Mouse (Mus musculus) forebrain, embryonic 12.5 days (tissue): ENCODE results near the gene Naaa. TPM values are rescaled to one million over a fixed set of nuclear protein-coding genes. Genes with fewer than 3 reads are reported as not detected.

ENCODE experiments used
- ATAC-seq: fragments of 200-750 bp; cut with Nextera tagmentation; 2 replicates; pipeline ENCODE4 v1.8.0; 2017; ENCODE audit warnings: moderate TSS enrichment; ENCODE audit not compliant: low FRiP score
- H3K27ac ChIP-seq: fragments of 300-500 bp; sonication (generic); 2 replicates; pipeline ENCODE4 v1.5.1; 2016; ENCODE audit warnings: mild to moderate bottlenecking
- H3K27me3 ChIP-seq: fragments of 300-500 bp; sonication (generic); 2 replicates; pipeline ENCODE4 v1.6.1; 2016; ENCODE audit warnings: mild to moderate bottlenecking
- H3K36me3 ChIP-seq: fragments of 300-500 bp; sonication (generic); replicated peaks from 2 replicates; pipeline ENCODE4 v1.6.1; 2016; ENCODE audit warnings: mild to moderate bottlenecking
- H3K4me1 ChIP-seq: fragments of 300-500 bp; sonication (generic); 2 replicates; pipeline ENCODE4 v1.6.1; 2016
- H3K4me2 ChIP-seq: fragments of 300-500 bp; sonication (generic); 2 replicates; pipeline ENCODE4 v1.6.1; 2016; ENCODE audit warnings: mild to moderate bottlenecking, moderate library complexity
- H3K4me3 ChIP-seq: fragments of 300-500 bp; sonication (generic); replicated peaks from 2 replicates; pipeline ENCODE4 v1.5.1; 2016; ENCODE audit warnings: mild to moderate bottlenecking
- H3K9ac ChIP-seq: fragments of 300-500 bp; sonication (generic); 2 replicates; pipeline ENCODE4 v1.6.1; 2016; ENCODE audit warnings: mild to moderate bottlenecking
- H3K9me3 ChIP-seq: fragments of 300-500 bp; sonication (generic); 2 replicates; pipeline ENCODE4 v1.6.1; 2016
- WGBS: fragments of 180-500 bp; shearing (Covaris S2); methylation state at CpG from one replicate; pipeline ENCODE4 v1.1.7; 2016; 5-methylcytosine and 5-hydroxymethylcytosine counted together
- polyA plus RNA-seq: library from polyadenylated mRNA; unstranded; fragments of >200 nt; fragmentation: Nextera tagmentation; extraction: Ambion mirVana; gene quantifications from 2 replicates; pipeline ENCODE4 v1.2.1, GENCODE M21; 2016

The Naaa gene
- polyA plus RNA-seq, 1 experiment from 2014 or later = 4.1 TPM

DNA sequence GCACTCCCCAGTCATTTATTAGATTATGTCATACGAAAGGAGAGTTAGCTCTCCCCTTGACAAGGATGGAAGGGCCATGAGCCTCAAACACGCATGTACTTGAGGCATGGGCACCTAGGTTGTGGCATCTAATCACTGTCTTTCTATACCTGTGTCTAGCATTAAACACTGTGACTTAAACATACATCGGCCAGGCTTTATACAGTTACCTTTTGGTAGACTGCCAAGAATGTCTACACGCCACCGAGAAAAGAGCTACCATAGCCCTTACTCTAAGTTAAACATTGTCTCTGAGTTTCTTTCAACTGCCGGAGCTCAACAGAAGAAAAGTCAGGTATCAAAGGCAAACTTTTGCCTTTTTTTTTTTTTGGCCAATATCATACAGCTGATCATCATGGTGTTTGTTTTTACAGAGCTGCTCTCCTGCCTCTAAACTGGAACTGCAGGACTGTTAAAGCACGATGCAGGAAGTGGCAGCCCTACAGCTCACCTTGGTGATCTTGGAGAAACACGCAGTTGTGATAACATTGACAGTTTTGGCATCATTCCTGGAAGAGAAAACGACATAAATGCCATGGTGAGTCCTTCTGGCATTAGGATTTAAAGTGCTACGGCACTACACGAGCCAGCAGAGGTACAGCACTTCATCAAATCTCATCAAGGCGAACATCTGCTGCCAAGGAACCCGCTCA lies 24.3 kb upstream of the Naaa start:
- H3K4me3 ChIP-seq = no peak overlapping the region
- no peak overlapping the region for H3K27ac ChIP-seq
- no peaks in the 10 kb centered on the region for H3K9me3 ChIP-seq
- no peak overlapping the region for H3K4me2 ChIP-seq
- H3K36me3 ChIP-seq = peaks cover 77% of the 10 kb centered on the region
- no peak overlapping the region for H3K9ac ChIP-seq
- no peaks in the 10 kb centered on the region for H3K4me1 ChIP-seq
- ATAC-seq = no peak
- no peaks in the 10 kb centered on the region for H3K27me3 ChIP-seq
- WGBS = 93% methylated on average over 13 of the region's 13 CpGs

DNA sequence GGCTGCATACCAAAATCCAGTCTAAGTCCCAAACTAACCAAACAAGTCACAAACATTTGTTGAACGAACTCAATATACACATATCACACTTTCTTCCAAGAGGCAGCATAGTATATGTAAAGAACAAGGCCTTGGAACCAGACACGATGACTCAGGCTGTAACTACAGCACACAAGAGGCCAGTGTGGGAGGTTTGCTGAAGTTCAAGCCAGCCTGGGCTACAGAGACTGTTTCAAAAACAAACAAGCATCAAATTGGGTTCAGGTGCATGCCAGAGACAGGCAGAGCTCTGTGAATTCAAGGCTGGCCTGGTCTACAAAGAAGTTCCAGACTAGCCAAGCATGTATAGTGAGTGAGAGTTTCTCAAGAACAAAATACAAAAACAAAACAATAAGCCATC lies 16.6 kb upstream of the Naaa start:
- Histone ChIP-seq H3K4me3 (no peak overlapping the region), H3K27ac (no peak overlapping the region), H3K27me3 (no peaks in the 10 kb centered on the region), H3K4me2 (no peak overlapping the region), H3K4me1 (no peaks in the 10 kb centered on the region), H3K9me3 (no peaks in the 10 kb centered on the region), H3K36me3 (peaks cover 92% of the 10 kb centered on the region), H3K9ac (no peak overlapping the region)
- WGBS = 88% methylated on average over 2 of the region's 2 CpGs
- no peak for ATAC-seq

DNA sequence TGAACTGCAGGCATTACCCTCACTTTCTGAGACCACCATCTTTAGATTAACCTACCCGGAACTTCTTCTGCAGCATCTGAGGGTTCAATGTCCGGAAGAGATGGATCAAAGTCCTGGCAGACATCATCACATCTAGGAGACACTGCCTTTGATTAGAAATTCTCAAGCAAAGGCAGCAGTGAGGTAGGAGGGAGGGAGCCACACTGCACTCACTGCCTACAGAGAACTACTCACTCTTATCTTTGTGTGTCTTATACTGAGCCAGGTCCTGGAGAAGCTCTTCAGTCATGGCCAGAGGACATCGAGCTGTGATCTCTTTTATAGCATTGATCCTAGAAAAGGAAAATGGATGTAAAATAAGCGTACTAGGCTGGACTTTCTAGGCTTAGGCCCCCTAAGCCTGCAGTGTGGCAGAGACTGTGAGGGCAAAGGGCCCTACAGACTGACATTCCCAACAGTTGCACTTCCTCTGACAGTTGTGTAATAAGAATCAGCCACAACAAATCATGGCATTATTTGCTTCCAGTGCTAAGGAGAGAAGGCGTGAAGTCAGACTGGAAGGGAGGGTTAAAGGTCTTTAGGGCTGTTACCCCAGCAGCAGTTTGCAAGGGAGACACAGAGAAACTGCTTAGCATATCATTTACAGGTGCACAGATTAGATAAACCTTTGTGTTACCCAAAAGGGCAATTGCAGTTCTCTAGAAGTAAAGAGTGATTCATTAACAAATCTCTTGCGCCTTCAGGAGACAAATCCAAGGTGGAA lies 13.9 kb upstream of the Naaa start:
- H3K4me3 ChIP-seq = no peak overlapping the region
- no peak for ATAC-seq
- H3K4me2 ChIP-seq = no peak overlapping the region
- H3K9ac ChIP-seq = no peak overlapping the region
- 90% methylated on average over 6 of the region's 6 CpGs for WGBS
- H3K9me3 ChIP-seq = no peaks in the 10 kb centered on the region
- H3K36me3 ChIP-seq = peaks cover 95% of the 10 kb centered on the region
- H3K4me1 ChIP-seq = no peaks in the 10 kb centered on the region
- no peak overlapping the region for H3K27ac ChIP-seq
- no peaks in the 10 kb centered on the region for H3K27me3 ChIP-seq

DNA sequence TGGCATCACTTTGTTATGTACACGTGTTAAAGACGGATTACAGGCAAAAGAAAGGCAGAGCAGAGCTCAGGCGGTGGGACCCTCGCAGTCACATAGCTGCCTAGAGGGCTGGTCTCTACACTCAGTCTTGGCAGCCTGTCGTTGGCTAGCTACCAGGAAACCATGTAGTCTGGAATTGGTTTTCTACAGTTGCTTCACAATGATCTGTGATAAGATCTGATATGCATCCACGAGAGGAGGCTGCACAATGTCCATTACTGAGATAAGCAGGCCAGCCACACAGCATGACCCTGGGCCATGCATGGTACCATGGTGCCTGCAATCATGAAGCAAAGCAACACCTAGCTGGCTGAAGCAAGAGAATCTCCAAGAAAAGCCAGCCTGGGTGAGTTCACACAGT lies 9.9 kb upstream of the Naaa start:
- no peak overlapping the region for H3K9ac ChIP-seq
- H3K27me3 ChIP-seq = no peaks in the 10 kb centered on the region
- no peak overlapping the region for H3K4me3 ChIP-seq
- ATAC-seq = no peak
- no peak overlapping the region for H3K4me2 ChIP-seq
- WGBS = 94% methylated on average over 6 of the region's 6 CpGs
- H3K36me3 ChIP-seq = peaks cover 75% of the 10 kb centered on the region
- H3K4me1 ChIP-seq = no peaks in the 10 kb centered on the region
- H3K9me3 ChIP-seq = no peaks in the 10 kb centered on the region
- H3K27ac ChIP-seq = no peak overlapping the region

DNA sequence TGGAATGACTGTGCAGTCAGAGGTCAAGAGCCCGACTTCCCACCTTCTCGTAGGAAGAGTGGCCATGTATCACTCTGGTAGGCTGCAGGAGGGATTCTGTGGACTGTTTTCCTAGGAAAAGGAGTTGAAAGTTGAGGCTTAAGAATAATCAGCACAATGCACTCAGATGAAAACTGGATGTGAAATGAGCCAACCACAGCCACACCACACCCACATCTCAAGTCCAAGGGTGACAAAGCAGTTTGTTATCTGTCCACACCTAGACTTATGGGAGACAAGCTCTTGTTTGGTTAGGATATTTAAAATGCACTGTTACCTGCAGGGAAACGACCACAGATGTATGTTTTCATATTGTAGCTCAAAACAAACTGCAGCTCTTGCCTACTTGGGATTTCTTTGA lies 5.1 kb upstream of the Naaa start:
- Histone ChIP-seq H3K9ac (no peak overlapping the region), H3K27me3 (no peaks in the 10 kb centered on the region), H3K36me3 (peaks cover 30% of the 10 kb centered on the region), H3K4me2 (no peak overlapping the region), H3K9me3 (no peaks in the 10 kb centered on the region), H3K4me3 (no peak overlapping the region), H3K27ac (no peak overlapping the region), H3K4me1 (peaks cover 7% of the 10 kb centered on the region)
- no peak for ATAC-seq
- 81% methylated on average over 3 of the region's 3 CpGs for WGBS

DNA sequence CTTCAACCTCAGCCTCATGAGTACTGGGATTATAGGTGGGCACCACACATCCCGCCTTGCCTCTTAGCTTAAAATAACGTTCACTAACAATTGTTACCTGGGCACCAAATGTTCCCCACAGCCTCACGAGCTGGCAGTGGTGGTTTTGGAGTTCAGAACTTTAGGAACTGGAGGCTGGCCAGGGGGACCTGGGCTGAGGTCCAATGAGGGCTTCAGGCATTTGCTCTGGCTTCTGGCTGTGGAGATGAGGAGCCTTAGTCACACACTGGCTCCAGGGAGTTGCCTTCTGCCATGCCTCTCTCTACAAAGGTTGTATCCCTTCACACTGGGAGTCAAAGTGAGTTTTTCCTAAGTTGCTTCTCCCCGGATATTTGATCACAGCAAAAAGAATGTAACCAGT lies 4.6 kb upstream of the Naaa start:
- H3K9me3 ChIP-seq = no peaks in the 10 kb centered on the region
- H3K4me2 ChIP-seq = no peak overlapping the region
- H3K27ac ChIP-seq = no peak overlapping the region
- no peaks in the 10 kb centered on the region for H3K27me3 ChIP-seq
- no peak overlapping the region for H3K9ac ChIP-seq
- H3K36me3 ChIP-seq = peaks cover 25% of the 10 kb centered on the region
- H3K4me3 ChIP-seq = no peak overlapping the region
- ATAC-seq = no peak
- 78% methylated on average over 4 of the region's 4 CpGs for WGBS
- H3K4me1 ChIP-seq = peaks cover 8% of the 10 kb centered on the region

DNA sequence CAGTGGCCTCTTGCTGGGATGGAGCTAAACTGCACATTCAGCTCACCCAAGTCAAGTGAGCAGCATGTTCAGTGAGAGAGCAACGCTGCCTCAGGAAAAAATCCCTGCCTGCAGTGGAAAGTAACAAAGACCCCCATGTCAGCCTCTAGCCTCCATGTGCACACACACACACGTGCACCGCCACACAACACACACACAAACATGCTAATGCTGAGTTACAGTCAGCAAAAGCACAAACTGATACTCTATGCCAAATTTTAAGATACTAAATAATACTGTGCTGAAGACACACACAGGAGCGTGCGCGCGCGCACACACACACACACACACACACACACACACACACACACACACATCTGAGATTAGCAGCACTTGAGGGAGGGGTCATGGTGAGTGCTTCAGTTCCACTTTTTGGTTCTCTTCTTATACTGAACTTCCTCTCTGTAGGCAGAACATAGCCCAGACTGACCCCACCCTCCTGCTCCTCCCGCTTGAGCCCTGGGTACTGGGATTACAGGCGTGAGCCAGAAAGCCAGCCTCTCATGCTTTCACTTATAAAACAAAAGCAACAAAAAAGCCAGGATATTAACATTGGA lies 1.1 kb upstream of the Naaa start:
- H3K27ac ChIP-seq = no peak overlapping the region
- no peak overlapping the region for H3K9ac ChIP-seq
- 85% methylated on average over 10 of the region's 10 CpGs for WGBS

DNA sequence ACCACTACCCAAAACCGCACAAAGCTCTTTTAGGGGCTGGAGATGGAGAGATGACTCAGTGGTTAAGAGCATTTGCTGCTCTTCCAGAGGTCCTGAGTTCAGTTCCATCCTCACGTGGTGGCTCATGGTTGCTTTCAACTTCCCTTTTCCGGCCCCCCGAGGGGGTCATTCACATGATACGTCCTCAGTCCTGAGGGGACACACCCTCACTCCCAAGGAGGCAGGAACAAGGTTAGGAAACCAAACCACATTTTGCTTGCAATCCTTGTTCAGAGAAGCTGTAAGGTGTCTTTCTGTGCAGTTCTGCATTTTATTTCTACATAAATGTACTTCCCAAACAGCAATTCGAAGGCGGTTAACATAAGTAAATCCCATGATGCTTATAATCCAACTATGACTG lies 7.5 kb downstream of the Naaa start:
- Histone ChIP-seq H3K27me3 (no peaks in the 10 kb centered on the region), H3K4me2 (no peak overlapping the region), H3K4me1 (no peaks in the 10 kb centered on the region; the same call in 1 of the 2 replicates), H3K4me3 (no peak overlapping the region), H3K9ac (no peak overlapping the region), H3K9me3 (no peaks in the 10 kb centered on the region), H3K36me3 (no peaks in the 10 kb centered on the region), H3K27ac (no peak overlapping the region)
- no peak for ATAC-seq
- WGBS = 89% methylated on average over 7 of the region's 7 CpGs

More for the DNA sequence above, 1.1 kb upstream of the Naaa start:
- Histone ChIP-seq H3K4me2 (0 out of 2 replicates have a peak overlapping the region, but pooled peaks have one; percentile 93), H3K36me3 (no peaks in the 10 kb centered on the region), H3K4me3 (no peak overlapping the region), H3K4me1 (peaks cover 10% of the 10 kb centered on the region), H3K9me3 (no peaks in the 10 kb centered on the region), H3K27me3 (no peaks in the 10 kb centered on the region)
- no peak for ATAC-seq

DNA sequence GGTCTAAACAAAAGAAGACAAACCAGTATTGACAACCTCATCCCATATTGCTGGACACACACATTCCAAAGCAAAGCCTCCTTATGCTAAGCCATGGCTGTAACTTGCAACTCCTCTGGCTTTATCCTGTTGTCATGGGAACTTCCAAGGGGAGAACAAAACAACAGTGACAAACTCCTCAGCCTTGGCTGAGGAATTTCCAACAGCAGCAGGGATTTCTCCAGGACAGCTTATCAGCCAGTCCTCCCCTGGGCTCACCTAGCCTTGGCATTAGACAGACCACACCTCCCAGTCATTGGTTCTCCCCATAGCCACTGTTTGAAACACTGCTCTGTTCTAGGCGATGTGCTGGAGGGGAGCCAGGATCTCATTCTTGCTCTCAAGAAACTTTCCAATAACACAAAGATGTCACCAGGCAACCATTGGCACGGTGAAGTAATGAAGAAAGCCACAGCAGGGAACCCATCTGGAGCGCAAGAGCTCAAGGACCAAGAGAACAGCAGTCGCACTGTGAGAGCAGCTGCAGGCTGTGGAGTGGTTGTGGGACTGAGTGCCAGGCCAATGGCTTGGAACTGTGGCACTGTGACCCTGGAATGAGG lies 14.1 kb downstream of the Naaa start:
- WGBS = 7% methylated on average over 4 of the region's 4 CpGs
- Histone ChIP-seq H3K36me3 (no peaks in the 10 kb centered on the region), H3K4me2 (no peak overlapping the region), H3K27ac (0 out of 2 replicates have a peak overlapping the region, but pooled peaks have one; percentile 56), H3K4me1 (peaks cover 11% of the 10 kb centered on the region), H3K9ac (no peak overlapping the region), H3K9me3 (no peaks in the 10 kb centered on the region), H3K27me3 (no peaks in the 10 kb centered on the region), H3K4me3 (no peak overlapping the region)
- peak; percentile 81 for ATAC-seq

DNA sequence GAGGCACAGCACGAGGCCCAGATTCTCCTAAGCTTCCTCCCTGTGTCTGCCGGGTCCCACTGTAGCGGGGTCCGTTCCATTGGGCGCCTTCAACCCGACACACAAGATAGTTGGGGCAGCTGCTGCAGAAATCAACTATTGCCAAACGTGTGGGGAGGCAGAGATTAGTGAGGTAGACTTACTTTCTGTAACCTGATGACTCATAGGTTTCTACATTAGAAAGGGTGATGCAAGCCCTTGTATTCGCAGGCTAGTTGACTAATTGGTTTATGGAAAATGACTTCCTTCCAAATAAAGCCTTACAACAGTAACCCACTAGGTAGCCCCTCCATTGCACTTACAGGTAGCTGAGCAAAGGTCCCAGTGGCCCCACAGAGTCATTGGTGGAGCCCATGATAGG lies 15.3 kb downstream of the Naaa start:
- H3K4me2 ChIP-seq = no peak overlapping the region
- H3K27me3 ChIP-seq = no peaks in the 10 kb centered on the region
- H3K4me3 ChIP-seq = no peak overlapping the region
- H3K9me3 ChIP-seq = no peaks in the 10 kb centered on the region
- ATAC-seq = no peak
- no peak overlapping the region for H3K9ac ChIP-seq
- H3K4me1 ChIP-seq = peaks cover 11% of the 10 kb centered on the region
- H3K27ac ChIP-seq = no peak overlapping the region
- H3K36me3 ChIP-seq = no peaks in the 10 kb centered on the region
- 89% methylated on average over 8 of the region's 8 CpGs for whole genome bisulfite sequencing

DNA sequence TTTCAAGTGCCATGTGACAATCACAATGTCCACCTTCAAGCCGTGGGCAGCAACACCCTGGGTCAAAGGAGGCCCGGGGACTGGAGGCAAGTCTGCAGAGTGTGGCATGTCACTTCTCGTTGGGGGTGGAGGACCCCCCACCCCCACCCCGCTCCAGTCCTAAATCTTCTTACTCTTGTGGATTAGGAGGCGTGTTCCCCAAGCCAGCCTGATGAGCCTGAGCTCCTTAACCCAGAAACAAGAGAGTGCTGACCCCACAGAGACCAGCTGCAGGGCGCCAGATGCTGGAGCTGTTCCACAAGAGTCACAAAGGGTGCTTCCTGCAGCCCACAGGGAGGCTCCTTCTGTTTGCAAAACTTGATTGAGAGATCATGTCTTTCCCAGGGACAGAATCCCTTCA lies 21.8 kb downstream of the Naaa start, which contains the start of gene Ppef2:
Gene Ppef2, minus strand, starts transcription at position 61 of the 400 bp plus-strand sequence.
- no peak within 1 kb of the TSS for H3K27ac ChIP-seq
- H3K27me3 ChIP-seq = no peaks in the 10 kb centered on the region
- 12% methylated on average over 6 of the region's 6 CpGs for WGBS
- no peak within 1 kb of the TSS for H3K4me2 ChIP-seq
- peaks cover 10% of the 10 kb centered on the region for H3K4me1 ChIP-seq
- H3K36me3 ChIP-seq = no peaks in the 10 kb centered on the region
- no peaks in the 10 kb centered on the region for H3K9me3 ChIP-seq
- ATAC-seq = no peak
- H3K9ac ChIP-seq = no peak within 1 kb of the TSS
- no peak within 1 kb of the TSS for H3K4me3 ChIP-seq

DNA sequence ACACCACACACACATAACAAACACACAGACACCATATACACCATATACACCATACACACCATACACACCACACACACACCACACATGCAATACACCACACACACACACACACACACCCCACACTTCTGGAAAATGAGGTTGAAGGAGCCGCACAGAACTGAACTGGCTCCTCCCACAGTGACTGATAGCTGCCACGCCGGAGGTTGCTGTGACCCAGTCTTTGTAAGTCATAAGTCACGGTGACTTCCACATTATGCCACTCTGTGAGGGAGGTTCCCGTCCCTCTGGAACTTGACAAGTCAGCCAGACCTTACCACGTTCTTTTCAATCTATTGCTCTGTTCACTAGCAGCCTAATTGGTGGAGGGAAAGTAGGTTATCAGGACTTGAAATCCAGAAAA lies 23.5 kb downstream of the Naaa start:
- H3K4me3 ChIP-seq = no peak overlapping the region
- no peaks in the 10 kb centered on the region for H3K9me3 ChIP-seq
- no peak overlapping the region for H3K9ac ChIP-seq
- no peaks in the 10 kb centered on the region for H3K27me3 ChIP-seq
- no peak overlapping the region for H3K4me2 ChIP-seq
- H3K36me3 ChIP-seq = no peaks in the 10 kb centered on the region
- no peak overlapping the region for H3K27ac ChIP-seq
- no peak for ATAC-seq
- peaks cover 10% of the 10 kb centered on the region for H3K4me1 ChIP-seq
- 77% methylated on average over 6 of the region's 6 CpGs for WGBS
